Mouse (Mus musculus): Measurements from ENCODE around the gene Gm16405. TPM values are rescaled to one million over a fixed set of nuclear protein-coding genes. Genes with fewer than 3 reads are reported as not detected.

The Gm16405 gene
- 0.83 TPM for polyA plus RNA-seq (2014; fragmentation: Illumina TruSeq; extraction: RNeasy Lipid Tissue Mini Kit (QIAGEN cat#74804); ENCODE audit: low read depth, low replicate concordance)

GRCm38 (mm10) chrX:54530908-54531307, at the start of gene Gm16405:
Gene Gm16405 (plus strand): TSS chrX:54531208.

Other genes starting within 250 kb of the Gm16405 start
- gene Gm16430, start 91.0 kb downstream of the Gm16405 start, polyA plus RNA-seq (2014; fragmentation: Illumina TruSeq; extraction: RNeasy Lipid Tissue Mini Kit (QIAGEN cat#74804); ENCODE audit: low read depth, low replicate concordance), result 0.83 TPM

Data from adipose tissue, adult 10 weeks (tissue).